Mouse (Mus musculus) forebrain, embryonic 14.5 days (tissue): Measurements from ENCODE around the gene Cntfr. TPM values are rescaled to one million over a fixed set of nuclear protein-coding genes. Genes with fewer than 3 reads are reported as not detected.
A peak's percentile ranks its signal among the peaks of the same experiment; 100 is the strongest.

Experiments used
- ATAC-seq: fragments of 200-750 bp; cut with Nextera tagmentation; 2 replicates; pipeline ENCODE4 v1.8.0; 2017; ENCODE audit warnings: mild to moderate bottlenecking, moderate library complexity
- DNase-seq: peaks from one replicate; pipeline ENCODE4 v3.0.0-alpha.2; 2015; ENCODE audit warnings: low spot score
- H3K27ac ChIP-seq: fragments of 300-500 bp; sonication (generic); 2 replicates; pipeline ENCODE4 v1.5.1; 2014; ENCODE audit warnings: low read depth, mild to moderate bottlenecking, control low read depth, low read length, moderate library complexity
- H3K27me3 ChIP-seq: fragments of 300-500 bp; sonication (generic); replicated peaks from 2 replicates; pipeline ENCODE4 v1.6.1; 2014; ENCODE audit warnings: low read length, control low read depth, mixed read lengths; ENCODE audit not compliant: control insufficient read depth, insufficient read depth
- H3K36me3 ChIP-seq: fragments of 300-500 bp; sonication (generic); 2 replicates; pipeline ENCODE4 v1.6.1; 2014; ENCODE audit warnings: low read length, control low read depth; ENCODE audit not compliant: control insufficient read depth, insufficient read depth
- H3K4me1 ChIP-seq: fragments of 300-500 bp; sonication (generic); 2 replicates; pipeline ENCODE4 v1.6.1; 2014; ENCODE audit warnings: antibody characterized with exemption, low read length, control low read depth; ENCODE audit not compliant: control insufficient read depth, insufficient read depth
- H3K4me2 ChIP-seq: fragments of 300-500 bp; sonication (generic); 2 replicates; pipeline ENCODE4 v1.6.1; 2014; ENCODE audit warnings: mild to moderate bottlenecking, control low read depth, low read length
- H3K4me3 ChIP-seq: fragments of 300-500 bp; sonication (generic); 2 replicates; pipeline ENCODE4 v1.5.1; 2014; ENCODE audit warnings: low read depth, low read length, control low read depth
- H3K9ac ChIP-seq: fragments of 300-500 bp; sonication (generic); 2 replicates; pipeline ENCODE4 v1.6.1; 2014; ENCODE audit warnings: mild to moderate bottlenecking, low read length, control low read depth, moderate library complexity
- H3K9me3 ChIP-seq: fragments of 300-500 bp; sonication (generic); replicated peaks from 2 replicates; pipeline ENCODE4 v1.6.1; 2016; ENCODE audit warnings: low read length, control low read depth, mixed read lengths; ENCODE audit not compliant: control insufficient read depth
- WGBS: fragments of 180-500 bp; shearing (Covaris S2); extraction: QIAGEN DNeasy Blood & Tissue Kit; methylation state at CpG from one replicate; pipeline ENCODE4 v1.1.7; 2014; 5-methylcytosine and 5-hydroxymethylcytosine counted together
- polyA plus RNA-seq: library from polyadenylated mRNA; unstranded; fragments of >200 nt; fragmentation: Nextera tagmentation; extraction: Ambion mirVana; gene quantifications from 2 replicates; pipeline ENCODE4 v1.2.1, GENCODE M21; 2014

Cntfr gene
- polyA plus RNA-seq, 1 experiment from 2014 or later: 12.6 TPM

GRCm38 (mm10) chr4:41633001-41633400, 63.9 kb downstream of the Cntfr start:
- Histone ChIP-seq H3K36me3 (peaks cover 3% of the 10 kb centered on the region; the same call in 1 of the 2 replicates), H3K9me3 (no peaks in the 10 kb centered on the region), H3K27me3 (no peaks in the 10 kb centered on the region), H3K9ac (no peak overlapping the region), H3K4me3 (no peak overlapping the region), H3K27ac (no peak overlapping the region), H3K4me2 (no peak overlapping the region), H3K4me1 (peaks cover 27% of the 10 kb centered on the region)
- 70% methylated on average over 9 of the region's 9 CpGs for WGBS
- no peak for ATAC-seq
- DNase-seq: no peak

GRCm38 (mm10) chr4:41631390-41631789, 65.5 kb downstream of the Cntfr start:
- peak overlapping the region; percentile 19; the same call in 1 of the 2 replicates for H3K4me2 ChIP-seq
- H3K4me3 ChIP-seq: no peak overlapping the region
- peak; percentile 68 for DNase-seq
- H3K4me1 ChIP-seq: peaks cover 27% of the 10 kb centered on the region
- no peaks in the 10 kb centered on the region for H3K9me3 ChIP-seq
- ATAC-seq: peak; percentile 35
- no peak overlapping the region; the same call in 1 of the 2 replicates for H3K27ac ChIP-seq
- no peaks in the 10 kb centered on the region for H3K36me3 ChIP-seq
- 1% methylated on average over 11 of the region's 11 CpGs for WGBS
- H3K9ac ChIP-seq: peak overlapping the region; percentile 17; the same call in 1 of the 2 replicates
- no peaks in the 10 kb centered on the region for H3K27me3 ChIP-seq

- H3K27ac ChIP-seq: no peak overlapping the region
- H3K4me2 ChIP-seq: no peak overlapping the region
- H3K36me3 ChIP-seq: no peaks in the 10 kb centered on the region
- H3K27me3 ChIP-seq: no peaks in the 10 kb centered on the region
- ATAC-seq (no peak), DNase-seq (no peak)
- no peaks in the 10 kb centered on the region for H3K9me3 ChIP-seq
- H3K9ac ChIP-seq: no peak overlapping the region
- WGBS: 33% methylated on average over 6 of the region's 6 CpGs
- peaks cover 27% of the 10 kb centered on the region for H3K4me1 ChIP-seq
- H3K4me3 ChIP-seq: no peak overlapping the region
Observed at GRCm38 (mm10) chr4:41630196-41630595, 66.7 kb downstream of the Cntfr start.

GRCm38 (mm10) chr4:41628202-41628927, 68.5 kb downstream of the Cntfr start:
- H3K4me2 ChIP-seq: no peak overlapping the region
- no peak overlapping the region for H3K4me3 ChIP-seq
- peak overlapping the region; percentile 46; the same call in 1 of the 2 replicates for H3K27ac ChIP-seq
- H3K9me3 ChIP-seq: no peaks in the 10 kb centered on the region
- ATAC-seq: peak; percentile 49
- peak overlapping the region; percentile 36; the same call in 1 of the 2 replicates for H3K9ac ChIP-seq
- DNase-seq: peak; percentile 63
- no peaks in the 10 kb centered on the region for H3K36me3 ChIP-seq
- no peaks in the 10 kb centered on the region for H3K27me3 ChIP-seq
- peaks cover 27% of the 10 kb centered on the region for H3K4me1 ChIP-seq
- WGBS: 8% methylated on average over 8 of the region's 8 CpGs

GRCm38 (mm10) chr4:41622071-41622470, 74.8 kb downstream of the Cntfr start:
- H3K4me1 ChIP-seq: peaks cover 22% of the 10 kb centered on the region
- no peak overlapping the region for H3K4me2 ChIP-seq
- ATAC-seq: no peak
- no peak overlapping the region for H3K27ac ChIP-seq
- WGBS: 91% methylated on average over 14 of the region's 14 CpGs
- no peak overlapping the region for H3K9ac ChIP-seq
- no peaks in the 10 kb centered on the region for H3K27me3 ChIP-seq
- no peaks in the 10 kb centered on the region for H3K36me3 ChIP-seq
- no peaks in the 10 kb centered on the region for H3K9me3 ChIP-seq
- no peak for DNase-seq
- H3K4me3 ChIP-seq: no peak overlapping the region

- no peak overlapping the region; the same call in 1 of the 2 replicates for H3K27ac ChIP-seq
Observed at GRCm38 (mm10) chr4:41618916-41619746, 77.8 kb downstream of the Cntfr start.

GRCm38 (mm10) chr4:41615661-41616599, 81.0 kb downstream of the Cntfr start:
- Histone ChIP-seq H3K27ac (peak overlapping the region; percentile 40; the same call in 1 of the 2 replicates), H3K4me3 (no peak overlapping the region), H3K9ac (no peak overlapping the region), H3K27me3 (no peaks in the 10 kb centered on the region), H3K4me1 (peaks cover 58% of the 10 kb centered on the region), H3K4me2 (no peak overlapping the region), H3K9me3 (no peaks in the 10 kb centered on the region), H3K36me3 (no peaks in the 10 kb centered on the region)
- 29% methylated on average over 9 of the region's 9 CpGs for WGBS
- ATAC-seq (peak; percentile 63), DNase-seq (peak; percentile 92)

More at GRCm38 (mm10) chr4:41618916-41619746, 77.8 kb downstream of the Cntfr start:
- Histone ChIP-seq H3K36me3 (no peaks in the 10 kb centered on the region), H3K4me1 (peaks cover 40% of the 10 kb centered on the region), H3K9ac (no peak overlapping the region), H3K27me3 (no peaks in the 10 kb centered on the region), H3K4me3 (no peak overlapping the region), H3K9me3 (no peaks in the 10 kb centered on the region), H3K4me2 (no peak overlapping the region)
- ATAC-seq: no peak
- peak; percentile 61 for DNase-seq
- 51% methylated on average over 12 of the region's 12 CpGs for WGBS

- no peak for ATAC-seq
- no peak overlapping the region for H3K4me3 ChIP-seq
- peak; percentile 91 for DNase-seq
- H3K27ac ChIP-seq: no peak overlapping the region
- H3K27me3 ChIP-seq: no peaks in the 10 kb centered on the region
- no peak overlapping the region for H3K4me2 ChIP-seq
- H3K4me1 ChIP-seq: peaks cover 69% of the 10 kb centered on the region
- no peaks in the 10 kb centered on the region for H3K36me3 ChIP-seq
- WGBS: 7% methylated on average over 7 of the region's 7 CpGs
- H3K9ac ChIP-seq: no peak overlapping the region
- no peaks in the 10 kb centered on the region for H3K9me3 ChIP-seq
Observed at GRCm38 (mm10) chr4:41614156-41614555, 82.7 kb downstream of the Cntfr start.
